Comparison of ENCODE assay signal across 26 mouse cellular contexts in genomic region chr19:31291231-31291630, GRCm38 (mm10).
A peak's percentile ranks its signal among the peaks of the same experiment; 100 is the strongest.
DNase-seq lines count a peak whose midpoint lies in the region; ATAC-seq lines count a peak whose summit lies in the region.
"Had no signal": no experiment of that assay in that cellular context is flagged by ENCODE, and none has a peak within 500 bp of the region (broad histone marks: within the 10 kb centered on the region; RNA-seq: fewer than 3 reads in every experiment).

No protein-coding gene starts in this region.

- DNase-seq in embryo, embryonic 10.5 days (ENCODE audit: low spot score), result peak; percentile 63
- DNase-seq in embryo, embryonic 11.5 days (ENCODE audit: low read depth, low spot score), result peak; percentile 19
- DNase-seq in mesoderm, embryonic 11.5 days (ENCODE audit: low read depth, low spot score), result peak; percentile 66
- no peak for DNase-seq in urinary bladder, adult 18-20 months (ENCODE audit: low spot score in 2 of 2)
- no peak for DNase-seq in spleen, adult 12 weeks (ENCODE audit: low spot score)
- DNase-seq: adrenal gland, adult 2 months; adrenal gland, postnatal 14 days; cerebellum, adult 11 months; cerebellum, adult 2 months; cerebellum, adult 9-11 months; cerebellum, postnatal 25 days; gastrocnemius, postnatal 25 days; heart, adult 18-20 months; heart, postnatal 10 days; heart, postnatal 36 days had no signal

- no peaks in the 10 kb centered on the region for H3K4me1 ChIP-seq in hindbrain, embryonic 12.5 days
- 0 out of 2 replicates have a peak, but pooled peaks cover 4% of the 10 kb centered on the region for H3K4me1 ChIP-seq in hindbrain, embryonic 13.5 days (replicated peaks)
- H3K4me1 ChIP-seq: forebrain, embryonic 10.5 days; forebrain, embryonic 13.5 days; heart, embryonic 15.5 days; hindbrain, embryonic 15.5 days; intestine, embryonic 15.5 days had no signal

- H3K36me3 ChIP-seq in hindbrain, embryonic 12.5 days, result no peaks in the 10 kb centered on the region
- H3K36me3 ChIP-seq in hindbrain, embryonic 13.5 days, result no peaks in the 10 kb centered on the region
- H3K36me3 ChIP-seq: forebrain, embryonic 10.5 days; heart, embryonic 12.5 days; heart, embryonic 15.5 days; hindbrain, embryonic 15.5 days; intestine, embryonic 15.5 days had no signal

- 45% methylated on average over 2 of the region's 2 CpGs for WGBS in hindbrain, embryonic 12.5 days
- WGBS in hindbrain, embryonic 13.5 days, result 43% methylated on average over 2 of the region's 2 CpGs

- no peaks in the 10 kb centered on the region for H3K9me3 ChIP-seq in hindbrain, embryonic 12.5 days (replicated peaks)
- no peaks in the 10 kb centered on the region for H3K9me3 ChIP-seq in hindbrain, embryonic 13.5 days
- H3K9me3 ChIP-seq: forebrain, embryonic 10.5 days; forebrain, embryonic 13.5 days; heart, embryonic 12.5 days; heart, embryonic 15.5 days; hindbrain, embryonic 15.5 days; intestine, embryonic 15.5 days had no signal

- H3K4me3 ChIP-seq in hindbrain, embryonic 12.5 days, result no peak overlapping the region
- H3K4me3 ChIP-seq in hindbrain, embryonic 13.5 days, result no peak overlapping the region
- H3K4me3 ChIP-seq: forebrain, embryonic 10.5 days; forebrain, embryonic 13.5 days; heart, embryonic 12.5 days; heart, embryonic 15.5 days; hindbrain, embryonic 15.5 days; intestine, embryonic 15.5 days had no signal

- no peak overlapping the region for H3K4me2 ChIP-seq in hindbrain, embryonic 12.5 days (replicated peaks)
- no peak overlapping the region for H3K4me2 ChIP-seq in hindbrain, embryonic 13.5 days
- H3K4me2 ChIP-seq: forebrain, embryonic 13.5 days; heart, embryonic 12.5 days; heart, embryonic 15.5 days; hindbrain, embryonic 15.5 days; intestine, embryonic 15.5 days had no signal

- no peak overlapping the region for H3K9ac ChIP-seq in hindbrain, embryonic 12.5 days
- H3K9ac ChIP-seq in hindbrain, embryonic 13.5 days, result no peak overlapping the region
- H3K9ac ChIP-seq: forebrain, embryonic 13.5 days; heart, embryonic 12.5 days; heart, embryonic 15.5 days; hindbrain, embryonic 15.5 days; intestine, embryonic 15.5 days had no signal

- no peaks in the 10 kb centered on the region for H3K27me3 ChIP-seq in hindbrain, embryonic 12.5 days
- no peaks in the 10 kb centered on the region for H3K27me3 ChIP-seq in hindbrain, embryonic 13.5 days
- H3K27me3 ChIP-seq: forebrain, embryonic 13.5 days; heart, embryonic 12.5 days; heart, embryonic 15.5 days; hindbrain, embryonic 15.5 days; intestine, embryonic 15.5 days had no signal

- ATAC-seq in hindbrain, embryonic 12.5 days (ENCODE audit: low FRiP score), result peak; percentile 68
- ATAC-seq in hindbrain, embryonic 13.5 days (ENCODE audit: low FRiP score), result no peak
- ATAC-seq in frontal cortex, adult (ENCODE audit: low TSS enrichment), result no peak
- ATAC-seq: CD4-positive, CD25-positive, alpha-beta regulatory T cell, adult 4 months; forebrain, embryonic 13.5 days; forebrain, embryonic 16.5 days; intestine, embryonic 15.5 days had no signal

- H3K27ac ChIP-seq in hindbrain, embryonic 12.5 days, result no peak overlapping the region
- H3K27ac ChIP-seq in hindbrain, embryonic 13.5 days, result no peak overlapping the region
- H3K27ac ChIP-seq: forebrain, embryonic 10.5 days; forebrain, embryonic 13.5 days; heart, embryonic 15.5 days; hindbrain, embryonic 15.5 days; intestine, embryonic 15.5 days had no signal

Comparison
In these comparisons a context has a peak if more than half of its experiments do, and no peak if none do; other contexts are left out.
1. DNase-seq: peak in embryo, embryonic 10.5 days (single experiment), embryo, embryonic 11.5 days (single experiment) and mesoderm, embryonic 11.5 days (single experiment); none in urinary bladder, adult 18-20 months (0 of 2) and spleen, adult 12 weeks (single experiment).